Mouse (Mus musculus): Measurements from ENCODE around the gene Las1l.

- TF ChIP-seq POLR2A (IDR thresholded peaks at IDR 0.05; ENCODE audit: low read depth, low read length) = no peak
- TF ChIP-seq CTCF (IDR thresholded peaks at IDR 0.05; ENCODE audit: extremely low read depth, insufficient read length, insufficient replicate concordance, low read depth, low read length) = no peak
Measured at GRCm38 (mm10) chrX:95935481-95935880, 21.3 kb downstream of the Las1l start.

Data from small intestine, adult 2 months (tissue).